Mouse (Mus musculus) layer of hippocampus, adult 2 months (tissue): ENCODE results near the gene Sfi1. TPM values are rescaled to one million over a fixed set of nuclear protein-coding genes. Genes with fewer than 3 reads are reported as not detected.
"Not testable (repeated sequence)": the region's sequence is repeated elsewhere in the genome, so short reads cannot be mapped to it uniquely, and the experiment has no call there.

Experiments used
- DNase-seq, 2 experiments: peaks; one replicate each; pipeline ENCODE4 v3.0.0; 2022; ENCODE audit warnings: low spot score in 2 of 2
- H3K27ac ChIP-seq: fragments of 200-600 bp; 2 replicates; pipeline ENCODE4 v1.8.1; 2022
- H3K4me3 ChIP-seq: fragments of 200-600 bp; 2 replicates; pipeline ENCODE4 v1.8.1; 2022; ENCODE audit warnings: mild to moderate bottlenecking
- CTCF ChIP-seq: fragments of 200-600 bp; conservative IDR thresholded peaks from 2 replicates; pipeline ENCODE4 v1.8.1; 2022; ENCODE audit warnings: antibody characterized with exemption, mild to moderate bottlenecking, moderate library complexity
- total RNA-seq, 2 experiments: library from RNA; stranded (reverse); gene quantifications; 2 replicates each; pipeline ENCODE4 v1.2.3; 2021

Sfi1 gene
- total RNA-seq, 2 experiments from 2014 or later = 74.8 to 78.6 TPM

- not testable (repeated sequence) for DNase-seq, H3K4me3 ChIP-seq, H3K27ac ChIP-seq
Observed at GRCm38 (mm10) chr11:3135956-3136355, 57.3 kb downstream of the Sfi1 start.

GRCm38 (mm10) chr11:3135391-3135790 lies 57.9 kb downstream of the Sfi1 start:
- not testable (repeated sequence) for DNase-seq, H3K27ac ChIP-seq, H3K4me3 ChIP-seq

DNA sequence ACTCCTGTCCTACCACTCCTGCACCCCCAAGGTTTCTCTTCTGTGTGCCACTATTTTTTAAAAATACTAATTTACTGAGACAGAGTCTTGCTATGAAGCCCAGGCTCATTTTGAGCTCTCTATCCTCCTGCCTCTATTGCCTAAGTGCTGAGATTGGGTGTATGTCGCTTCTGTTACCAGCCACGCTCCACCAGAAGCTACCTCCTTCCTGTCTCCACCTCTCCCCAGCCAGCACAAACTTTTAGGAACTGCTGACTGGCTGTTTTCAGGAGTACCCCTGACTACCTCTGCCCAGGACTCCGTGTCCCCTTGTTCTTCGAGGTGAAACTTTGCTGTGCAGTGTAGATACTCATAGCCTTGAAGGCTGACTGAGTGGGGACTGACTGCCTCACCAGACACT lies 59.9 kb downstream of the Sfi1 start:
- not testable (repeated sequence) for DNase-seq, H3K4me3 ChIP-seq, H3K27ac ChIP-seq

GRCm38 (mm10) chr11:3132957-3133356 lies 60.3 kb downstream of the Sfi1 start:
- H3K4me3 ChIP-seq, DNase-seq, H3K27ac ChIP-seq: not testable (repeated sequence)

- H3K4me3 ChIP-seq, H3K27ac ChIP-seq: not testable (repeated sequence)
- peak; percentile 52 to 68 for DNase-seq
Observed at GRCm38 (mm10) chr11:3132001-3132400, 61.3 kb downstream of the Sfi1 start.

DNA sequence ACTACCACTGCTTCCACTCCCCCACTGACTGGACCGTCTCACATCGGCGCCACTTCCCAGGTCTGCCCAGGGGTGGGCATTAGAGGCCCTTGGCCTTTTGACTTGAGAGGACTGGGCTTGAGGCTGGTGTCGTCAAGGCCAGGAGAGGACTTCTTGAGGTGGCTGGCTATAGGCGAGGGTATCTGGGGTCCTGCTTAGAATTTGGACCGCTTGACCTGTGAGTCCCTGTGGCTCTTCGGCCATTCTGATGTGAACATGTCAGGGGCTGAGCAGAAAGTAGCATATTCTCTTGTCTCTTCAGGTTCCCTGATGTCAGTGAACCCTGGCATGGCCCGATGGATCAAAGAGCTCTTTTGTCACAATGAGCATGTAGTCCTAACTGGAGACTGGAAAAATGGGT lies 63.4 kb downstream of the Sfi1 start:
- not testable (repeated sequence) for H3K27ac ChIP-seq, H3K4me3 ChIP-seq
- DNase-seq = peak; percentile 71 to 85

GRCm38 (mm10) chr11:3129276-3129675 lies 64.0 kb downstream of the Sfi1 start:
- H3K27ac ChIP-seq, DNase-seq, H3K4me3 ChIP-seq: not testable (repeated sequence)

DNA sequence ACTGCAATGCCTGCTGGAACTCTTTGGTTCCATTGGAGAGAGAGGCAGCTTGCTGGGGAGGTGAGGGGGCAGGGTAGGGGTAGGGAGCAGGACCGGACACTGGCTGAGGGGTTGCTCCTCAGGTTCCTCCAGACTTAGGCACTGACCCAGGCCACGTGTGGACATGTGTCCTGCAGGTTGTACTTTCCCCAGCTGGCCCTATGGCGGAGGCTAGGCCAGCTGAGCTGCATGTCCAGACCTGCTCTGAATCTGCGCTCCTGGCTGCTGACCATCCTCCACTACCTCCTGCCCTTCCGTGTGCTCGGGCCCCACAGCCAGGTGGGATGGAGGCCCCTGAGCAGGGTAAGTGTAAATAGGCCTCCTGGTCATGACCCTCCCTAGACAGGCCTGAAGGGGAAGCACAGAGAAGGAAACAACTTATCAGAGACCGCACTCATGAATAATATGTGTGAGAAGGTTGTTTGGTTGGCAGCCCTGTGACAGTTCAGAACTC lies 65.9 kb downstream of the Sfi1 start:
- not testable (repeated sequence) for H3K4me3 ChIP-seq
- peak in 1 of 2 experiments; percentile 47 for DNase-seq

DNA sequence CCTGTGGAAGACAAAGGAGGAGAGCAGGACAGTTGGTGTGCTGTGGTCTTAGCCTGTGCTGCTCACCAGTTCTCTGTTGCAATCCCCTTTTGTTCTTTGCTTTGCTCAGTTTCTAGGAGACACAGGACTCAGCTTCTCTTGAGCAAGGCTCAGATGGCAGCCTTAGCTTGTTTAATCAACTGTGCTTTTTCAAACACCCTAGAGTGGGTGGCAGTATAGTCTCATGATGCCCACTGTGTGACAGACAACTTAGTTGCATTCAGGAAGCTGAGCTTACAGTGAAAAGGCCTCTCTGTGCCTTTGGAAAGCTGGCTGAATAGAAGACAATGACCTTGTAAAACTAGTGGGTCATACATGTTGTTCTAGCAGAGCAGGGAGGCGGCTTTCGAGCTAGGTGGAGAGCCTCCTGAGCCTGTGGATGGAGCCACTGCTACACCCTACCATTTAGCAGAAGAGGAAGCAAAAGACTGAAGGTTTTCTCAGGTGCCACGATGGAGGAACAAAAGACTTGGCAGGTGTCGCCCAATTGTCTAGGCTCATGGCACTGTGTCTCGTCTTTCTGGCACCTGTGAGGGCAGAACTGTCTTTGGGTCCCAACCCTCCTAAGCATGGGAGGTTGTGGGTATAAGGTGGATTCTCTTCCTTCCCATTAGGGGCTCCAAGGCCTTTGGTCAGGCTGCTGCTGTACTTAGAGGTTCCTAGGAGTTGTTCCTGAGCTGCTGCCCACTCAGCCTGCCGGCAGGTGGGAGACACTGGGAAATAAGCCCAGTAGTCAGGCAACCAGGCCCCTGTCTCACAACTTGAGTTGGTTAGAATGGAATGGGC lies 66.6 kb downstream of the Sfi1 start:
- peak overlapping the region; percentile 0 for H3K27ac ChIP-seq
- not testable (repeated sequence) for H3K4me3 ChIP-seq
- peak; percentile 88 to 96 for DNase-seq

More for the DNA sequence above, 65.9 kb downstream of the Sfi1 start:
- not testable (repeated sequence) for H3K27ac ChIP-seq

- not testable (repeated sequence) for H3K4me3 ChIP-seq, DNase-seq
- H3K27ac ChIP-seq = peak overlapping the region; percentile 0
Observed at GRCm38 (mm10) chr11:3125922-3126321, 67.3 kb downstream of the Sfi1 start.

DNA sequence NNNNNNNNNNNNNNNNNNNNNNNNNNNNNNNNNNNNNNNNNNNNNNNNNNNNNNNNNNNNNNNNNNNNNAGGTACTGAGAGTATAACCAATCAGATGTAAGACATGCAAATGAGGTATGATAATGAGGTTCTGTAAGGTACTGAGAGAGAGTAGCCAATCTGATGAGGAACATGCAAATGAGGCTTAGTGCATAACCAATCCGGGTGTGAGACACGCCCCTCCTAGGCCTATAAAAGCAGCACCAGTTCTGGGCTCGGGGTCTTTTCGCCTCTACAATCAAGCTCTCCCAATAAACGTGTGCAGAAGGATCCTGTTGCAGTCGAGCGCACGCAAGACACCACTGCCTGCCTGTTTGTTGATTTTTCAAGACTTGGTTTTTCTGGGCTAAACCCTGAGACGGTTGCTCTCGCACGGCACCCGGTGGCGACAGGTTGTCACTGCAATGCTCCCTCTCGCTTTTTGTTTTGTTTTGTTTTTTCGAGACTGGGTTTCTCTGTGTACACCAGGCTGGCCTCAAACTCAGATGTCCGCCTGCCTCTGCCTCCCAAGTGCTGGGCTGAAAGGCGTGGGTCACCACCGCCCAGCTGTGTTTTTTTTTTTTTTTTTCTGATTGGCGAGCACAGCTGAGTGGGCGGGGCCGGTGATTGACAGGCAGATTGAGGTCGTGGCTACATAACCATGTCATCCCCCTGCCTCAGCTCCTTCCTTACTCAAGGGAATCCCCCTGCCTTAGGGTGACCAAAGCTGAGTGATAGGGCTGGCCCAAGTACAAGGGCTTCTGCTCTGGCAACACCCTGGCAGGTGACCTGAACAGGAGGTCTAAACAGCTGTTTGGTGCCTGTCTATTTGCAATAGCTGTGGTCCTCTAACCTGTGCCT lies 68.1 kb downstream of the Sfi1 start:
- DNase-seq = not testable (repeated sequence)
- peak overlapping the region; percentile 66; the same call in 1 of the 2 replicates for H3K4me3 ChIP-seq
- TF ChIP-seq CTCF = peak; percentile 60
- peak overlapping the region; percentile 94; the same call in 1 of the 2 replicates for H3K27ac ChIP-seq

DNA sequence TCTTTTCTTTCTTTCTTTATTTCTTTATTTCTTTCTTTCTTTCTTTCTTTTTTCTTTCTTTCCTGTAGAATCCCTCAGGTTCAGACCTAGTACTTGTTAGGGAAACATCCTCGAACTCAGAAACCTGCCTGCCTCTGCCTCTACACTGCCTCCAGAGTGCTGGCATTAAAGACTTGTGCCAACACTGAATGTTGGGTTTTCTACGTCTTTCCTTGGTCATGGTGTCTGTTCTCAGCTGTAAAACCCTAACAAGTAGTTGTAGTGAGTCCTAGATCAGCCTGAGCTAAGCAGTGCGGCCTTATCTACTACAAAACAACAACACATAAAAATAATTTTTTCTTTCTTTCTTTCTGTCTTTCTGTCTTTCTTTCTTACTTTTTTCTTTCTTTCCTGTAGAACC lies 78.9 kb downstream of the Sfi1 start:
- no peak for DNase-seq
- TF ChIP-seq CTCF = no peak
- H3K27ac ChIP-seq = no peak overlapping the region
- H3K4me3 ChIP-seq = no peak overlapping the region

DNA sequence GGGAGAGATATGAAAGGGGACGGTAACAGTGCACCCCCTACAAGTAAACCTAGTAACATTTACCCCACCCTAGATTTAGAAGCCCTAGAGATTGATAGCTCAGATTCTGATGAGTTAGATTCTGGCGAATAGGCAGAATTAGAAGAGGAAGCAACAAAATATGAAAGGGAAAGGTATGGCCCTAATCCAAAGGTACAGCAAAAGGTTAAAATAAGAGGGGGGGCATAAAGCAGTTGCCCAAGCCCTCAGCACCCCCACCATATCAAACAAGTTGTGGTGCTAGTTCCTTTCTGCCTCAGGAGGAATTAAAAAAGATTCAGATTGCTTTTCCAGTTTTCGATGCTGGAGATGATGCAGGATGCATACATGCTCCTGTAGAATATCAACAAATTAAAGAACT lies 87.1 kb downstream of the Sfi1 start:
- no peak overlapping the region for H3K27ac ChIP-seq
- no peak for DNase-seq
- TF ChIP-seq CTCF = no peak

More for the DNA sequence above, 87.1 kb downstream of the Sfi1 start:
- H3K4me3 ChIP-seq = no peak overlapping the region
